Mouse (Mus musculus): Measurements from ENCODE around the gene Polr3gl.

GRCm38 (mm10) chr3:96548824-96549223 is 45.2 kb downstream of the Polr3gl start:
- TF ChIP-seq EP300 (IDR thresholded peaks at IDR 0.05; ENCODE audit: low read depth) (no peak), CTCF (IDR thresholded peaks at IDR 0.05; ENCODE audit: low read depth) (no peak)
